Mouse (Mus musculus) liver, adult 2 months (tissue): Measurements from ENCODE around the gene Acer1.
A peak's percentile ranks its signal among the peaks of the same experiment; 100 is the strongest.

Source experiments
- CTCF ChIP-seq: fragments of 200-500 bp; IDR thresholded peaks from 2 replicates; pipeline ENCODE4 v1.5.1; 2011; ENCODE audit warnings: low read depth, low read length, control low read depth
- POLR2A ChIP-seq: fragments of 200-500 bp; IDR thresholded peaks from 2 replicates; pipeline ENCODE4 v1.6.1; 2011; ENCODE audit warnings: low read length, control low read depth; ENCODE audit not compliant: insufficient read depth; ENCODE audit errors: extremely low read depth

- TF ChIP-seq CTCF = peak; percentile 79
- TF ChIP-seq POLR2A = no peak
These were observed 46.4 kb downstream of the Acer1 start, which contains the start of gene Mllt1 for GRCm38 (mm10) chr17:56935363-56936131.
